Mouse (Mus musculus) kidney, embryonic 14.5 days (tissue): ENCODE data around the gene Tubgcp6. TPM values are rescaled to one million over a fixed set of nuclear protein-coding genes. Genes with fewer than 3 reads are reported as not detected.

Source experiments
- ATAC-seq: fragments of 200-750 bp; cut with Nextera tagmentation; 2 replicates; pipeline ENCODE4 v1.8.0; 2017; ENCODE audit warnings: moderate number of reproducible peaks, mild to moderate bottlenecking, moderate TSS enrichment, moderate library complexity; ENCODE audit not compliant: low FRiP score, low TSS enrichment
- H3K27ac ChIP-seq: fragments of 300-500 bp; sonication (generic); 2 replicates; pipeline ENCODE4 v1.5.1; 2014; ENCODE audit warnings: low read depth, mild to moderate bottlenecking, low read length, moderate library complexity, mixed read lengths
- H3K27me3 ChIP-seq: fragments of 300-500 bp; sonication (generic); 2 replicates; pipeline ENCODE4 v1.6.1; 2014; ENCODE audit warnings: mild to moderate bottlenecking, low read length; ENCODE audit not compliant: control insufficient read depth, insufficient read depth
- H3K36me3 ChIP-seq: fragments of 300-500 bp; sonication (generic); 2 replicates; pipeline ENCODE4 v1.6.1; 2014; ENCODE audit warnings: low read length, mixed read lengths; ENCODE audit not compliant: control insufficient read depth, insufficient read depth
- H3K4me1 ChIP-seq: fragments of 300-500 bp; sonication (generic); 2 replicates; pipeline ENCODE4 v1.6.1; 2014; ENCODE audit warnings: low read length, mixed read lengths; ENCODE audit not compliant: control insufficient read depth, insufficient read depth
- H3K4me2 ChIP-seq: fragments of 300-500 bp; sonication (generic); replicated peaks from 2 replicates; pipeline ENCODE4 v1.6.1; 2014; ENCODE audit warnings: low read depth, mild to moderate bottlenecking, low read length
- H3K4me3 ChIP-seq: fragments of 300-500 bp; sonication (generic); 2 replicates; pipeline ENCODE4 v1.5.1; 2014; ENCODE audit warnings: mild to moderate bottlenecking, low read length
- H3K9ac ChIP-seq: fragments of 300-500 bp; sonication (generic); 2 replicates; pipeline ENCODE4 v1.6.1; 2014; ENCODE audit warnings: low read depth, mild to moderate bottlenecking, low read length, moderate library complexity
- H3K9me3 ChIP-seq: fragments of 300-500 bp; sonication (generic); 2 replicates; pipeline ENCODE4 v1.6.1; 2016; ENCODE audit warnings: low read length; ENCODE audit not compliant: control insufficient read depth
- WGBS: fragments of 180-500 bp; shearing (Covaris S2); extraction: QIAGEN DNeasy Blood & Tissue Kit; methylation state at CpG from one replicate; pipeline ENCODE4 v1.1.7; 2014; 5-methylcytosine and 5-hydroxymethylcytosine counted together
- polyA plus RNA-seq: library from polyadenylated mRNA; unstranded; fragments of >200 nt; fragmentation: Nextera tagmentation; extraction: Ambion mirVana; gene quantifications from 2 replicates; pipeline ENCODE4 v1.2.1, GENCODE M21; 2014

The Tubgcp6 gene
- polyA plus RNA-seq, 1 experiment from 2014 or later = 21.0 TPM

- 95% methylated on average over 16 of the region's 16 CpGs for WGBS
- Histone ChIP-seq H3K27ac (no peak overlapping the region), H3K36me3 (peaks cover 97% of the 10 kb centered on the region), H3K27me3 (no peaks in the 10 kb centered on the region), H3K9me3 (no peaks in the 10 kb centered on the region), H3K4me1 (no peaks in the 10 kb centered on the region), H3K9ac (no peak overlapping the region), H3K4me3 (no peak overlapping the region), H3K4me2 (no peak overlapping the region)
- ATAC-seq = no peak
These were observed 35.6 kb upstream of the Tubgcp6 start for GRCm38 (mm10) chr15:89158516-89158915.

GRCm38 (mm10) chr15:89157954-89158353, 35.0 kb upstream of the Tubgcp6 start:
- Histone ChIP-seq H3K9me3 (no peaks in the 10 kb centered on the region), H3K36me3 (peaks cover 92% of the 10 kb centered on the region), H3K4me1 (no peaks in the 10 kb centered on the region), H3K27me3 (no peaks in the 10 kb centered on the region), H3K9ac (no peak overlapping the region), H3K4me3 (no peak overlapping the region), H3K27ac (no peak overlapping the region), H3K4me2 (no peak overlapping the region)
- no peak for ATAC-seq
- WGBS = 68% methylated on average over 7 of the region's 7 CpGs

GRCm38 (mm10) chr15:89152312-89152711, 29.4 kb upstream of the Tubgcp6 start:
- no peak overlapping the region for H3K9ac ChIP-seq
- no peak for ATAC-seq

GRCm38 (mm10) chr15:89150041-89150390, 27.1 kb upstream of the Tubgcp6 start:
- Histone ChIP-seq H3K9ac (peak overlapping the region; percentile 78; the same call in 1 of the 2 replicates), H3K9me3 (no peaks in the 10 kb centered on the region), H3K36me3 (peaks cover 12% of the 10 kb centered on the region), H3K27ac (no peak overlapping the region), H3K4me2 (peak overlapping the region; percentile 95), H3K4me3 (peak overlapping the region; percentile 68), H3K27me3 (peaks cover 11% of the 10 kb centered on the region; the same call in 1 of the 2 replicates), H3K4me1 (peaks cover 37% of the 10 kb centered on the region)
- WGBS = 2% methylated on average over 13 of the region's 13 CpGs
- ATAC-seq = peak; percentile 5; the same call in 1 of the 2 replicates

More at GRCm38 (mm10) chr15:89152312-89152711, 29.4 kb upstream of the Tubgcp6 start:
- H3K27me3 ChIP-seq = 0 out of 2 replicates have a peak, but pooled peaks cover 4% of the 10 kb centered on the region
- no peak overlapping the region for H3K4me3 ChIP-seq
- H3K4me2 ChIP-seq = no peak overlapping the region
- H3K9me3 ChIP-seq = no peaks in the 10 kb centered on the region
- H3K36me3 ChIP-seq = peaks cover 35% of the 10 kb centered on the region
- H3K4me1 ChIP-seq = peaks cover 25% of the 10 kb centered on the region
- H3K27ac ChIP-seq = no peak overlapping the region

- ATAC-seq = peak; percentile 51
- Histone ChIP-seq H3K9ac (peak within 1 kb of the TSS; percentile 78), H3K36me3 (peaks cover 7% of the 10 kb centered on the region), H3K9me3 (no peaks in the 10 kb centered on the region), H3K27ac (no peak within 1 kb of the TSS), H3K4me1 (peaks cover 37% of the 10 kb centered on the region), H3K27me3 (peaks cover 11% of the 10 kb centered on the region; the same call in 1 of the 2 replicates), H3K4me3 (peak within 1 kb of the TSS; percentile 68), H3K4me2 (peak within 1 kb of the TSS; percentile 95)
- 1% methylated on average over 60 of the region's 61 CpGs for WGBS
These were observed 26.5 kb upstream of the Tubgcp6 start, which contains the start of gene Mapk11 for GRCm38 (mm10) chr15:89149271-89150040. TSS of gene Mapk11 (minus strand) at chr15:89149628.

GRCm38 (mm10) chr15:89148496-89149270, 25.8 kb upstream of the Tubgcp6 start:
- Histone ChIP-seq H3K4me3 (peak overlapping the region; percentile 68), H3K27ac (no peak overlapping the region)

GRCm38 (mm10) chr15:89147895-89148294, 25.0 kb upstream of the Tubgcp6 start:
- Histone ChIP-seq H3K36me3 (no peaks in the 10 kb centered on the region), H3K27ac (no peak overlapping the region), H3K4me1 (peaks cover 37% of the 10 kb centered on the region), H3K4me2 (peak overlapping the region; percentile 62; the same call in 1 of the 2 replicates), H3K9me3 (no peaks in the 10 kb centered on the region), H3K27me3 (peaks cover 11% of the 10 kb centered on the region; the same call in 1 of the 2 replicates), H3K4me3 (peak overlapping the region; percentile 68; the same call in 1 of the 2 replicates), H3K9ac (no peak overlapping the region)
- ATAC-seq = 0 out of 2 replicates have a peak, but pooled peaks have one; percentile 6
- WGBS = 30% methylated on average over 4 of the region's 4 CpGs

More at GRCm38 (mm10) chr15:89148496-89149270, 25.8 kb upstream of the Tubgcp6 start:
- no peaks in the 10 kb centered on the region for H3K9me3 ChIP-seq
- H3K9ac ChIP-seq = peak overlapping the region; percentile 78
- H3K4me1 ChIP-seq = peaks cover 37% of the 10 kb centered on the region
- H3K4me2 ChIP-seq = peak overlapping the region; percentile 95
- no peaks in the 10 kb centered on the region; the same call in 1 of the 2 replicates for H3K36me3 ChIP-seq
- H3K27me3 ChIP-seq = peaks cover 11% of the 10 kb centered on the region; the same call in 1 of the 2 replicates
- ATAC-seq = no peak
- WGBS = 5% methylated on average over 25 of the region's 25 CpGs

- 25% methylated on average over 10 of the region's 10 CpGs for WGBS
- Histone ChIP-seq H3K27me3 (peaks cover 11% of the 10 kb centered on the region; the same call in 1 of the 2 replicates), H3K4me2 (peak overlapping the region; percentile 62), H3K27ac (no peak overlapping the region), H3K36me3 (no peaks in the 10 kb centered on the region), H3K9ac (no peak overlapping the region), H3K9me3 (no peaks in the 10 kb centered on the region), H3K4me3 (peak overlapping the region; percentile 35; the same call in 1 of the 2 replicates), H3K4me1 (peaks cover 37% of the 10 kb centered on the region)
- ATAC-seq = no peak
These were observed 24.5 kb upstream of the Tubgcp6 start for GRCm38 (mm10) chr15:89147456-89147855.
